Mouse (Mus musculus) brain, embryonic 14.5 days (tissue): ENCODE data around the gene Fuca2.

ENCODE experiments used
- CTCF ChIP-seq: fragments of 200-500 bp; IDR thresholded peaks from 2 replicates; pipeline ENCODE4 v1.5.1; 2012; ENCODE audit warnings: inconsistent platforms, mild to moderate bottlenecking, moderate library complexity, borderline replicate concordance; ENCODE audit not compliant: insufficient read depth, insufficient read length; ENCODE audit errors: extremely low read depth
- POLR2A ChIP-seq: fragments of 200-500 bp; IDR thresholded peaks from 2 replicates; pipeline ENCODE4 v1.6.1; 2012; ENCODE audit warnings: mild to moderate bottlenecking, inconsistent platforms, borderline replicate concordance; ENCODE audit not compliant: poor library complexity, insufficient read depth, insufficient read length, severe bottlenecking; ENCODE audit errors: extremely low read depth

GRCm38 (mm10) chr10:13489671-13490070, 9.7 kb upstream of the Fuca2 start:
- TF ChIP-seq CTCF (no peak), POLR2A (no peak)
